ENCODE assay signal across 16 mouse cellular contexts in genomic region chrX:161984961-161985360, GRCm38 (mm10).
"Had no signal": no experiment of that assay in that cellular context is flagged by ENCODE, and none has a peak within 500 bp of the region (broad histone marks: within the 10 kb centered on the region; RNA-seq: fewer than 3 reads in every experiment).

No protein-coding gene starts in this region.

- ATAC-seq: hindbrain, embryonic 16.5 days; inflammation-experienced regulatory T-cells, adult 6 months; intestine, embryonic 15.5 days; intestine, postnatal 0 days; liver, embryonic 12.5 days had no signal

- DNase-seq: gastrocnemius, postnatal 14 days; gastrocnemius, postnatal 36 days; heart, adult 11 months; heart, adult 2 months; heart, postnatal 10 days; heart, postnatal 4 days; kidney, adult 8-10 months; kidney, postnatal 25 days; kidney, postnatal 4 days; layer of hippocampus, postnatal 36 days; left cerebral cortex, postnatal 4 days had no signal
